Mouse (Mus musculus) brain, embryonic 14.5 days (tissue): ENCODE measurements around the gene Fbxo33. TPM values are rescaled to one million over a fixed set of nuclear protein-coding genes. Genes with fewer than 3 reads are reported as not detected.
"Not testable (repeated sequence)": the region's sequence is repeated elsewhere in the genome, so short reads cannot be mapped to it uniquely, and the experiment has no call there.

Experiments used
- DNase-seq: peaks from one replicate; pipeline ENCODE4 v3.0.0-alpha.2; 2011; ENCODE audit warnings: low read depth
- CTCF ChIP-seq: fragments of 200-500 bp; IDR thresholded peaks from 2 replicates; pipeline ENCODE4 v1.5.1; 2012; ENCODE audit warnings: inconsistent platforms, mild to moderate bottlenecking, moderate library complexity, borderline replicate concordance; ENCODE audit not compliant: insufficient read depth, insufficient read length; ENCODE audit errors: extremely low read depth
- POLR2A ChIP-seq: fragments of 200-500 bp; IDR thresholded peaks from 2 replicates; pipeline ENCODE4 v1.6.1; 2012; ENCODE audit warnings: mild to moderate bottlenecking, inconsistent platforms, borderline replicate concordance; ENCODE audit not compliant: poor library complexity, insufficient read depth, insufficient read length, severe bottlenecking; ENCODE audit errors: extremely low read depth
- polyA plus RNA-seq: library from polyadenylated mRNA; depleted of rRNA; stranded (reverse); fragments of >200 nt; gene quantifications from 2 replicates; pipeline ENCODE4 v1.2.3, GENCODE M21; 2012; rRNA removed

The Fbxo33 gene
- polyA plus RNA-seq: 15.2 and 15.3 TPM in 2 replicates

- peak; percentile 99 for DNase-seq
- TF ChIP-seq POLR2A: peak; percentile 54
- TF ChIP-seq CTCF: peak; percentile 69
These were observed at the start of gene Fbxo33 for GRCm38 (mm10) chr12:59219325-59220225. Gene Fbxo33 (minus strand): TSS chr12:59219725.

- no peak for TF ChIP-seq CTCF
- TF ChIP-seq POLR2A: no peak
These were observed 46.4 kb upstream of the Fbxo33 start for GRCm38 (mm10) chr12:59265942-59266231.

GRCm38 (mm10) chr12:59265207-59265941 is 45.8 kb upstream of the Fbxo33 start:
- DNase-seq: peak; percentile 89

More at GRCm38 (mm10) chr12:59265942-59266231, 46.4 kb upstream of the Fbxo33 start:
- no peak for DNase-seq

GRCm38 (mm10) chr12:59262841-59263240 is 43.3 kb upstream of the Fbxo33 start:
- no peak for DNase-seq
- TF ChIP-seq POLR2A: no peak
- TF ChIP-seq CTCF: no peak

More at GRCm38 (mm10) chr12:59265207-59265941, 45.8 kb upstream of the Fbxo33 start:
- TF ChIP-seq POLR2A: no peak
- peak; percentile 65; the same call in 1 of the 2 replicates for TF ChIP-seq CTCF

GRCm38 (mm10) chr12:59260798-59261197 is 41.3 kb upstream of the Fbxo33 start:
- no peak for TF ChIP-seq POLR2A
- TF ChIP-seq CTCF: no peak
- peak; percentile 37 for DNase-seq

- peak; percentile 80 for DNase-seq
- TF ChIP-seq CTCF (no peak), POLR2A (no peak)
These were observed 40.8 kb upstream of the Fbxo33 start for GRCm38 (mm10) chr12:59260362-59260761.

GRCm38 (mm10) chr12:59259015-59259414 is 39.5 kb upstream of the Fbxo33 start:
- DNase-seq: no peak
- no peak for TF ChIP-seq CTCF
- TF ChIP-seq POLR2A: no peak

- TF ChIP-seq CTCF (no peak), POLR2A (no peak)
- DNase-seq: no peak
These were observed 30.8 kb upstream of the Fbxo33 start for GRCm38 (mm10) chr12:59250259-59250827.

- TF ChIP-seq POLR2A: no peak
- TF ChIP-seq CTCF: no peak
- no peak for DNase-seq
These were observed 29.4 kb upstream of the Fbxo33 start for GRCm38 (mm10) chr12:59248969-59249368.

GRCm38 (mm10) chr12:59241031-59241430 is 21.5 kb upstream of the Fbxo33 start:
- DNase-seq: not testable (repeated sequence)

- TF ChIP-seq CTCF (no peak), POLR2A (no peak)
- DNase-seq: peak; percentile 28
These were observed 18.9 kb upstream of the Fbxo33 start for GRCm38 (mm10) chr12:59238434-59238833.

GRCm38 (mm10) chr12:59228401-59228800 is 8.9 kb upstream of the Fbxo33 start:
- no peak for TF ChIP-seq POLR2A
- no peak for TF ChIP-seq CTCF
- no peak for DNase-seq
